Mouse (Mus musculus) B cell, adult 2 months (primary cell): ENCODE measurements around the gene Rnf130.

ENCODE experiments used
- DNase-seq, 2 experiments: peaks; one replicate each; pipeline ENCODE4 v3.0.0; 2022

Rnf130 gene

DNA sequence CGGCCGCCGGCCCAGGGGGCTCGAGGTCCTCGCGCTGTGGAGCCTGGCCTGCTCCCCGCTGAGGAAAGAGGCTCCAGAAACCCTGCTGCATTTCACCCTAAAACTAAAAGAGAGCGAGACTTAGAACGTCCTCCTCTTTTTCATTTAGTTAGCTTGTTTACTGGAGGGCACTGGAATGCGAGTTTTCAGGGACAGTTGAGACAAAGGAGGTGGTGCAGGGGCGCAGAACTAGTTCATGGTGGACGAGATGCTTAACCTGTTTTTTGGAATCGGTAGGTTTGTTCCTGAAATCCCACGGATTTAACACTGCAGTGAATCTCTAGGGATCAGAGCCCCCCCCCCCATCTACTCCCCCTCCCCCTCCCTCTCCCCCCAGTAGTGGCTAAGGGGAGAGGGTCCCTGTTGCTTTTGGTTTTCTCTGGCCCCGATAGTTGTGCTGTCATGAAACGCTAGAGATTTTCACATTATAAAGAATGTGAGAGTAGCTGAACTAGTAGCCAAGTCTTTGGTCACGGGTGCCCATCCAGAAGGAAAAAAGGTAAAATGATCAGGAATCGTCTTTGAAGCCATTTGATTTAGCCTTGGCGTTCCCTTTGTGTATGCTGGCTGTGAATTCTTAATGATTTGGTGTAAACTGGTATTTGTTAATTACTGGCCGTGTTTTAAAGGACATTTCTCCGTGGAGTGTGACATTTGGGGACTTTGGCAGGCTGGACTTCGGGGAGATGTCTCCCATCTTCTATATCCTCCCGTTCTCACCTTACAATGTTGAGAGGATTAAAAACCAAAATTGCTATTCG, 775 bp downstream of the Rnf130 start:
- no peak for DNase-seq

GRCm38 (mm10) chr11:50026521-50027090, 1.5 kb downstream of the Rnf130 start:
- no peak for DNase-seq

DNA sequence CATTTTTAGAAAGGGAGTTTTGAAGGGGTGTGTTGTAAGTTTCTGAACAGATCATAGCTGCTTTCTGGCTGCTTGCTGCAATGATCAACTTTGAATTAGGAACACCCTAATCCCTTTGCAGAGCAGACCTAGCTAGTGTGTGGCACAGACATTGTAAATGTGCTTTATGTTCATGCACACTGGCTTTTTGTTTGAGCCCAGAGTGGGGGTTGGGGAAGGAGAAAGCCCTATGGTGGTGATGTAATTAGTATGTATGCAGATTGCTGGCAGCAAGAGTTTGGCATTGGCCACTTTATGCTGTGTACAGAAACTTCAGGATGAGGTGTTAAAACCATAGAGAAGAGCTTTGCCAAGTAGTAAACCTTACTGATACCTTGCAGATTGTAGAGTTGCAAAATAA, 3.3 kb downstream of the Rnf130 start:
- DNase-seq, result no peak

GRCm38 (mm10) chr11:50034155-50034554, 9.0 kb downstream of the Rnf130 start:
- DNase-seq, result no peak

DNA sequence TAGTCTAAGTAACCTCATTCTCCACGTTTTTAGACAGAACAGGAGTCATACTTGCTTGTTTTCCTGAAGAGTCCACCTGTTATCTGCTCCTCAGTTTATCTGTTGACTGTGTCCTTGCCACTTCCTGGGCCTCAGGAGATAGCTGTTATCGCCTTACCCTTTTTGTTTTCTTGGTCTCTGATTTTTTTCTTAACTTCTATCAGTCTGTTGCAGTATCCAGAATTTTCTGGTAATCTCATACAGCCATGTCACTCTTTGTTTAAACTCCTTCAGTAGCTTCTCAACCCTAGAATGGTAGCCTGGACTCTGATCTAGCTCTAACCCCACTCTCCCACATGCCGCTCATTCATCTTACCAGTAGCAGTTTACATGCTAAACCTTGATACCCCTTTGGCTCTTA, 10.6 kb downstream of the Rnf130 start:
- no peak for DNase-seq

DNA sequence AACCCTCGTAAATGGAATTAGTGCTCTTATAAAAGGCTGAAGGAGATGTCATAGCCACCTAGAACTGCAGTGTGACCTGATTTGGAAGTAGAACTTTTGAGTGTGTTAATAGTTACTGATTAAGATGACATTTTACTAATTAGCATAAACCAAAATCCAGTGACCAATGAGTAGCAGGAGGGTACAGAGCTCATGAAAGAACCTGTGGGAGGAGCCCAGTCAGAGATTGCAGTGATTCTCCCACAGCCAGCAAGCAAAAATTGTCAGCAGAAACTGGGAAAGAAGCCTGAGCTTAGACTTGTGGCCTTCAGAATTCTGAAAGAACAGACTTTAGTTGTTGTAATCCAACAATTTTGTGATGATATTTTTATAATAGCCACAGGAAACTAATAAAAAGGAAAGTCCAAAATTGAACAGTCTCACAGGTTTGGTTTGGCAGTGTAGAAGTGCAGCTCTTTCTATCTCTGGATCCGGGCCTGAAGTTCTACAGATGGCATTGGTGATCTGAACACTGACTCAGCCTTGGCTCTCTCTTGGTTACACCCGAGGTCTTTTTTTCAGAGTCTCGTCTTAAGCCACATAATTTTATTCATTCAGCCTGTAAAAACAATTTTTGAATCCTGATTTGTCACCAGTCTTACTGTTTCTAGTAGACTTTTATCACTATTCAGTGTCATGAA, 11.8 kb downstream of the Rnf130 start:
- DNase-seq, result no peak

DNA sequence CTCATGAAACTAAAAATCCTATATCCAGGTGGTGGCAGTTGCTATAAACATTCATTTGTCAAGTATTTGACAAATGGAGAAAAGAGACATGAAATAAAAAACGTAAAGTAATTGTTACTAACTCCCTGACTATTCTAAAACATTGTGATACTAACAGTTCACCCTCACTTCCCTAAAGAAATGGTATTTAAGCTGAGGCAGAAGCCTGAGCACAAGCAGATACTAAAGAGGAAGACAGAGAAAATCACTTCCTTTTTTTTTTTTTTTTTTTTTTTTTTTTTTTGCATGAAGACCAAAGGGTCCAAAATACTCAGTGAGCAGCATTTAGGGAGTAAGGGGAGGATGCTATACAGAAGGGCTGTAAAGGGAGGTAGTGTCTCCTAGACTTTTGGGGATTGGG, 13.6 kb downstream of the Rnf130 start:
- peak in 1 of 2 experiments; percentile 34 for DNase-seq

DNA sequence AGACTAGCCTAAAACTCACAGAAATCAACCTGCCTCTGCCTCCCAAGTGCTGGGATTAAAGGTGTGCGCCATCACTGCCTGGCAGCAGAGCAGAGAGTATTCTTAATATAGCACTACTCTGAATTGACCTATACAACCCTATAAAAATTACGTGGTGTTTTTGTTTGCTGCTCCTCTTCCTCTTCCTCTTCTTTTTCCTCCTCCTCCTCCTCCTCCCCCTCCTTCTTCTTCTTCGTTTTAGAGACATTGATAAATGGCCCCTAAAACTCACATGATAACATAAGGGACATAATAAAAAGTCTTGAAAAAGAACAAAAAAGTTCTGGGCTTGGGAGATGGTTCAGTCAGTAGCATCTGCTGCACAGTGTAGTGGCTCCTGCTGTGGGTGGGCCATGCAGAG, 16.0 kb downstream of the Rnf130 start:
- no peak for DNase-seq

GRCm38 (mm10) chr11:50042345-50042997, 17.3 kb downstream of the Rnf130 start:
- DNase-seq, result peak in 1 of 2 experiments; percentile 31

DNA sequence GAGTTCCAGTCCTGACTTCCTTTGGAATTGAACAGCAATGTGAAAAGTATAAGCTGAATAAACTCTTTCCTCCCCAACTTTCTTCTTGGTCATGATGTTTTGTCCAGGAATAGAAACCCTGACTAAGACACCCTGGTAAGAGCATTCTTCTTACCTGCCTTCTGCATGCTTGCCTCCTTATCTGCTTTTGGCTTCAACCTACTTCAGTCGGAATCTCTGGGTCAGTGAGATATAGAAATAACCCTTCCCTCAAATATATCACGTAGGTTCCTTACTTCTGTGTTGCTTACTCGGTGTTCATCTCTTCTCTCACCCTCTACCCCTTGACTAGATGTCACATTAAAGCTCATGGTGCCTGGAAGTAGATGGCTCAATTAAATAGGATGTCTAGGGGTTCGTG, 19.3 kb downstream of the Rnf130 start:
- DNase-seq, result no peak

DNA sequence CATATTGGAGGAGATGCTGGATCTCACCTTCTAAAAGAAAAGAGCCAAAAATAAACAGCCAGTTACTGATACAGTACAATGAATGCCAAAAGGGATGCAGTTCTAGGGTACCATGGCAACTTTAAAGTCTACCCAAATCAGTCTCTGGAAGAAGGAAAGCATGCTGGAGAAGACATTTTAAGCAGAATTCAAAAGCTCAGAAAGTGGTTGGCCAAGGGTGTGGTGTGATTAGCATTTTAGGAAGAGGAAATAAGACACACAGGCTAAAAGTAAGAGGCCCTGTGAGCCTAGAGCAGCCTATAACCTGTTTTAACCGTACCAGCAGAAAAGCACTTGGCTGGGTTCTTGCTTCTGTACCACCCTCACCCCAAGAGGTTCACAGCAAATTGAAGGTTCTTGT, 22.5 kb downstream of the Rnf130 start:
- peak in 1 of 2 experiments; percentile 16 for DNase-seq

GRCm38 (mm10) chr11:50048115-50048514, 23.0 kb downstream of the Rnf130 start:
- DNase-seq, result no peak

- DNase-seq, result no peak
These were observed 25.2 kb downstream of the Rnf130 start for GRCm38 (mm10) chr11:50050392-50050791.

GRCm38 (mm10) chr11:50057713-50058112, 32.6 kb downstream of the Rnf130 start:
- DNase-seq, result no peak

GRCm38 (mm10) chr11:50058277-50058676, 33.1 kb downstream of the Rnf130 start:
- DNase-seq, result no peak

- no peak for DNase-seq
These were observed 33.9 kb downstream of the Rnf130 start for GRCm38 (mm10) chr11:50059045-50059444.

DNA sequence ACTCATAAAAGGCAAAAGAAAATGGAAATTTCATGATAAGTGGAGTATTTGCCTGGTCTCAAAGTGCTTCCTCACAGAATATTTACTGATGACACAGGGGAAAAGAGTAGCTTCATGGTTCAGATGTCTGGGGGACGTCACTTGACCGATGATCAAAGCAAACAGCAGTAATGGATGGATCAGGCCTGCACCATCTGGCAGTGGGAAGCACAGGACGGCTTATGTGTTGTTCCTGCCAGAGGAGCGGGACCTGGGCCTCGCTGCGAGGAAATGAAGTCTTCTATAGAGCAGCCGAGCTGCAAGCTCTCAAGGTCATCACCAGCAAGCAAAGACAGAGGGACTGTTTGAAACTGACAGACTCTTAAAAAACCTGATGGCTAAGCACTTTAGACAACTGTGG, 37.0 kb downstream of the Rnf130 start:
- no peak for DNase-seq

DNA sequence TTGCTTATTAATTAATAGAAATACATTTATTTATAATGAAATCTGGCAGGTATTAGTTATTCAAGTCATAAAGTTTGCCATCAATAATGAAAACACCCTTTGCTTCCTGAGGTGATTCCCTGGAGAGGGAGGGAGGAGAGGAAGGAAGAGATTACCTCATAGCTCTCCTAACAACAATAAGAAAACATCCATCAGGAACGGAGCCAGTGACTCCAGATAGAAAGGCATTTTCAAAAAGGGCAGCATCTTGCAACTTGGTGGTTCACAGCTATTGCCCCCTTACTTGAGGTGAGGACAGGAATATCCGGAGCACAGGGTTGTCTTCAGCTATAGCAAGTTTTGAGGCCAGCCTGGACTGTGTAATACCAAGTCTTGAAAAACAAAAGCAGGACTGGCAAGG, 40.9 kb downstream of the Rnf130 start:
- no peak for DNase-seq

DNA sequence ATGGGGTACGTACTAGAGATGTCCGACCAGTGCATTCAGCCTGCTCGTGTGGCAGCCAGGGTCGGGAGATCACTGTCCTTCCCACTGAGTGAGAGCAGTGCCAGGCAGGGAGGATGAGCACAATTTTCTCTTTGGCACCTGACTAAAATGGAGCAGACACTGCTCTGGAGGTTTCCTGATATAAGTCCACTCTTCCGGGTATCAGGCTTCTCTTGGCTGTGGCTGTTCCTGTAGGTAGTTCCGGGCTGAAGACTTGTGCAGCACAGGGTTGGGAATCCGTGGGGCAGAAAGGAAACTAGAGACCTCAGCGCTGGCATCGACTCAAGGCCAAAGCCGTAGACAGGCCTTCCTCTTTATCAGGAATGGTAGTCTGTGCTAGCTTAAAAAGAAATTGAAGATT, 48.7 kb downstream of the Rnf130 start:
- no peak for DNase-seq

- no peak for DNase-seq
These were observed 51.6 kb downstream of the Rnf130 start for GRCm38 (mm10) chr11:50076756-50077155.

DNA sequence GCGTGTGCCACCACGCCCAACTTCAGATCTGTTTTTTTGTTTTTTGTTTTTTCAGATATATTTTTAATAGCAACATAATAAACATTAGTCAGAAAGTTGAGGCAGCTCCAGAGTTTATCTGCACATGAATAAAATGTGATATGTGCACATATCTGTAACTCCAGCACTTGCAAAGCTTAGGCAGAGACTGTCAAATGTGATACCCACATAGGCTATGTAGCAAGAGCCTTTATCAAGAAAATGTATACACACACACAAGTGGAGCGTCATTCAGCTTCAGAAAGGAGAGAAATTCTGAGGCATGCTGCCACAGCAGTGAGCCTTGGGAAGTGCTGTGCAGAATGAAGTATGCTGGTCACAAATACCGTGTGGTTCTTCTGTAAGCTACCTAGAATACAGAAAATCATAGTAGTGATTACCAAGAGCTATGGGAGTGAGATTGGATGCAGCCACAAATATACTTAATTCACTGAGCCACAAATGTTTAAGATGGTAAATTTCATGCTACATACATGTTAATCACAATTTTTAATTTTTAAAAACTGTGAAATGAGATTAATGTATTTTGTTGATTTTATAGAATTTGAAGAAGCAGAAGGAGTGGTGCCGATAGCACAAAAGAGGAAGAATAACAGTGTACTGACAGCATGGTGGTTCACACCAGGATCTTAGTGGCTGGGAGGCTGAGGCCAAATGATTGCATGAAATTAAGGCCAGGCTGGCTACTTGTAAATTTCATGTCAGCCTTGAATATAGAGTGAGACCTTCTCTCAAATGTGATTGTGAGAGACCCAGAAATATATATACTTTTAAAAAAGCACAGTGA, 56.4 kb downstream of the Rnf130 start:
- DNase-seq, result no peak

GRCm38 (mm10) chr11:50086211-50086610, 61.1 kb downstream of the Rnf130 start:
- no peak for DNase-seq

DNA sequence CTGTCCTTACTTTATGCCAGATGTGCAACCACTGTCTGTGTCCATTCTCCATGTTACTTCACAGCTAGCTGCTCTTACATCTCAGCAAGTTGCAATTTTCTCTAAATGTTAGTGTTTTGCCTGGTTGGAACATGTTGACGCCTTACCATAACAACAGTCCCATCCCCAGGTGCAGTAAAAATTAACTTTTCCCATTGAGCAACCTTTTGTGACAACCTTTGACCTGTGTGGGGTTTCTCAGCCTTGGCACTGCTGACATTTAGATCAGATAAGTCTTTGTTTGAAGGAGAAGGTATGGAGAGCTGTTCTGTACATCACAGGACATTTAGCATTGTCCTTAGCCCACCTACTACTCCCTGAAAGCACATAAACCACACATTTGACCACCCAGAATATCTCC, 64.7 kb downstream of the Rnf130 start:
- no peak for DNase-seq
